Mouse (Mus musculus): ENCODE measurements at regions not wholly inside any gene's neighbourhood (a gene's known extent, or its start where the extent isn't known, plus 50 kb on each side); places are given as distances from the start of the nearest gene placed in this dataset.

DNA sequence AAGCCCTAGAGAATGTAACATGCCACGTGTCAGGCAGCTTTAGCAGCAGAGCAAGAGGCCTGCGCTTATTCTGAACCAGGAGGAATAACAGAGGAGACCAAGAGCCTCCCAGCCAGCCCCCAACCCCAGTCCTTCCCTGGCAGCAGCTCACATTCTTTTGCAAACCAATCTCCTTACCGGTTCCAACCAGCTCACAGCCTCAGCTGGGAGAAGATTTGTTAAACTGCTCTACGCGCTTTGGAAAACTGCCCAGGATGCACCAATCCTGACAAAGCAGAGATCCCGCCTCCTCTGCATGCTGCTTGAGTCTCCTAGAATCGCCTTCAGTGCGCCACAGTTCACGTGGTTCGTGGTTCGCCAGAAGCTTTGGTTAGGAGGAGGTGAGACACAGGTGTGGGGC is 51.8 kb downstream of the Gm9376 start:
- no peak for DNase-seq

DNA sequence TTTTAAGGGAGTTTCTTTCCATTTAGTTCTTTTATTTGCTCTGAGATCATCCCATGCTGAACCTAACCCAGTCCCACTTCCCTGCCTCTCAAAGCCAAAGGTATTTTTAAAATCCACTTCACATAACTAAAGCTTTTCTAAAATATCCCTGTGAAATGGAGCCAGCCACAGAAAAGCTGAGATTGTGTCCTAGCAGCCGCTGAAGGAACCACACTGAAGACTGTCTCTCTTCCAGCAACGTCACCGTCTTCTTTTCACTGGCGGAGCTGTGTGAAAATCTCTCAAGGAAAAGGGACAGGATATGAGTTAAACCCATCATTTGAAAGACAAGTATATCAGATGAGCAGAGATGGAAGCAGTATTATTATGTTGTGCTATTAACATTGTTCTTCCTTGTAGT is 53.3 kb downstream of the Gm9376 start:
- no peak for DNase-seq

DNA sequence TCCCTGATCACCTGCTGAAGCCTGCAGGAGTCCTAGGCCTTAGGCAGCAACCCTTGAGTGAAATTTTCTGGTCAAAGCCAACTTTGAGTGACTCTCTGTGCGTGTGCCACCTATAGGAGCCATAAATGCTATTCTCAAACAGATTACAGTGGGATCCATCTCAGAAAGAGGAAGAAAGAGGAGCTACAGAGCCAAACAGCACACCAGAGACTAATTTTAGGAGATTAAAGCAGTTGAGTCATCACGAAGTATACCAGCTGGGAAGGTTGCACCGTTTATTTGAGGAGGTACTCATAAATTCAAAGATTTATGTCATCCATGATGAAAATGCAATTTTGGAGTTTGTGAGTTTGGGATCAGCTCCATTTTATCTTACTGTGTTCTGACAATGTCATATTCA is 54.3 kb downstream of the Gm9376 start:
- no peak for DNase-seq

DNA sequence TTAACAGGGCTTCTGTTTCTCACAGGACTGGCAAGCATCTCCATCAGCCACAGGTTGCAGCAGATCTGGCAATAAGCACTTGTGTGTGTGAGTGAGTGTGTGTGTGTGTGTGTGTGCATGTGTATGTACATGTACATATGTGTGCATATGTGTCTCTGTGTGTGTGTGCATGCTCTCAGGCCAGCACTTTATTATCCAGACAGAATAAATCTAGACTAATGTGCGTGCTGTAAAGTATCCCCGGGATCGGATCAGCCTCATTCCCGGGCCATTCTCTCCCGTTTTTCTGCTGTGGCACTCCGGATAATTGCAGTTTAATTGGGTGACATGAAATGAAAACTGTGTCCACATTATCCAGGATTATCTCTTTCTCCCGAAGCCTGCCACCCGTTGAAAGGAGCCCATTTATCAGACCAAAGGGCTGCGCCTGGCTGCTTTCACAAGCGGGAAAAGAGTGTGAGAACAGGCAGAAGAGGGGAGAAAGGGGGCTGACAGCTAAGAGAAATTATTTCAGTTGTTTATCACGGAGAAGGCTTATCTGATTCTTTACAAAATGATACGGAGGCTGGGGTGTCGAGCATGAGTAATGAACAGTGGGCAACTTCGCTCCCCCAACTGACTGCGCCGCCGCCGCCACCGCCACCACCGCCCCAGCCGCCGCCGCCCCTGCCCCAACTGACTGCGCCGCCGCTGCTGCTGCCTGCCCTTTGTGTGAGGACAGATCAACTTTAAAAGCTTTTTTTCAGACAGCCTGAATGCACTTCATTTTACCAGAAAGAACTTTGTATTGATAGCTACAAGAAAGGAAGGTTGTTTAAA is 55.5 kb downstream of the Gm9376 start:
- DNase-seq = no peak

DNA sequence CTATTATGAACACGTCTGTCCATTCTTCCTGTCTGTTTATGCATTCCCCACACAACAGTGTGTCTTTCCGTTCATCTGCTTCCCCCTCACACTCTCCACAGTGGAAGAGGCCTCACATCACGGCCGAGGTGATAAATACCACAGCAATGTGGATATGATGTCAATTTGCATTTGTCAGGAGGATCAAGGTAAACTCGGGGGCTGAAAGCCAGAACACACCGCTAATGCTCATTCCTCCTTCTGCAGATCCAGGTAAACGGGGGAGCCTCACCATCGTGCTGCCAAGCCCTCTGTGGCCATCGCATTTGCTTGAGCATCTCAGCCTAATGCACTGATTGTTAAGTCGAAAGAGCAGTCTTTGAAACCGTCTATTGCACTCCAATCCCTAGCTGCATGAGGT is 56.1 kb downstream of the Gm9376 start:
- no peak for DNase-seq

DNA sequence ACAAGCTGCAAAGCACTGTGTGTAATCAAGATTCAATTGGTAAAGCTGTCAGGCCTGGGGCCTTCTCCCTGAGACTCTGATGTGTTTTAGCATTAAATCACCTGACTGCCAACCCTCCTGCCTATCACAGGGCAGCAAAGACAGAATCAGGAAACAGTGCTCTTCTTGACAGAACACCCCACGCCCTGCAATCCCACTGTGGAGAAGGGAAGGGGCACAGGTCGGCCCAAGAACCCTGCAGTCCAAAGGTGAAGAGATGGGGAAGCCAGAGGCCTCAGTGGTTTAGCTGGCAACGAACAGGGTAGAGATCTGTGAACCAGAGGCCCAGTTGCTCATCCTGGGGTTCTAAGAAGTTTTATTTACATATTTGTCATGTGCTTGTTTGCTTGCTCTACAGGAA is 71.3 kb downstream of the Gm9376 start:
- DNase-seq = no peak

DNA sequence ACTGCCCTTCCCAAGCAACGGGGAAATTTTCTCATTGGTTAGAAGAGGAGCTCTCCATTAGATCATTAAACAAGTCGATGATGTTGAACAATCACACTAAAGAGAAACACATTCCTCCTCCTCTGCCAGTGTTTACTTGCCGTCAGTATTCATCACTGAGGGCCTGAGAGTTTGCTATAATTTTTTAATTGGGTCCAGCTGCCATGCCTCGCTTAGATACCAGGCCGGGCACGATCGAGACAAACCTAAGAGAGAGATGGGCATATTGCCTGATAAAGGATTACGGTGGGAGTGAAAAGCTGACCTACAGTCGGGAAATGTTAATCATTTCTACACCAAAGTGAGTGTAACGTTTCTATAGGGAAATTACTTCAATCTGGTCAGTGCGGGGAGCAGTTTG is 96.2 kb downstream of the Gm9376 start:
- peak; percentile 40 for DNase-seq

DNA sequence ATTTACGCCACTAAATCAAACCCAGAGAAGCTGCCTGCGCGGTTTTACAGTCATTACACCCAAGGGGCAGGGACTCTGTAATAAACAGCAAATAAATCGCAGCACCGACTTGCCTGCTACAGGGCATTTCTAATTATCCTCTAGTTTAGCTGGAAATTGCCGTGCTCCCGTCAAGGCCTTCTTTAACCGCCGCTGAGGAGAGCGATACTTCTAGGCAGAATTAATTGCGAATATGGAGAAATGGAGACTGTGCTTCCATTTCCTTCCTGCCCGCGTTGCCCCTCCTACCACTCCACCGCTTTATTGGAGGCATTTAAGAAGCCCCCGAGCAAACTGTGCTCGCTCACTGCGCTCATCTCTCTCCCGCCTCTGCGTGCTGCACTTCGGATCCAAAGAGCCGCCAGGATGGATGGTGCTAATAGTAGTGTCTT is 96.6 kb downstream of the Gm9376 start:
- DNase-seq = peak; percentile 76

DNA sequence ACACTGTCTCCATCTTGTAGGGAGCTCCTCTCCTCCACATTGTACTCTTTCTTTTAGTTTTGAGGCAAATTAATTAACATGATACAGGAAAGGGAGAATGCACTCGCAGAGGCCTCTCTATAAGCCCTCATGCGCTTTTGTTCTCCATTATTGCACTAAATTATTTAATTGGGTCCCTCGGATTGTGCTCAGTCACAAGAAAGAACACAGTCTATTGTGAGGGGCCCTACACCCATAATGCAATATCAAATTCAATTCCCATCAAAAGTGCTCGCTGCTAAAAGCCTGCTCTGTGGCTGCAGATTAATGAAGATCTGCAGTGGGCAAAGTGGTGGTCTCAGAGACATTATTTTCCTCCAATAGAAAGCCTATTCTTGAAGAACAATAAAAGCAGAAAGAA is 99.8 kb downstream of the Gm9376 start:
- no peak for DNase-seq

DNA sequence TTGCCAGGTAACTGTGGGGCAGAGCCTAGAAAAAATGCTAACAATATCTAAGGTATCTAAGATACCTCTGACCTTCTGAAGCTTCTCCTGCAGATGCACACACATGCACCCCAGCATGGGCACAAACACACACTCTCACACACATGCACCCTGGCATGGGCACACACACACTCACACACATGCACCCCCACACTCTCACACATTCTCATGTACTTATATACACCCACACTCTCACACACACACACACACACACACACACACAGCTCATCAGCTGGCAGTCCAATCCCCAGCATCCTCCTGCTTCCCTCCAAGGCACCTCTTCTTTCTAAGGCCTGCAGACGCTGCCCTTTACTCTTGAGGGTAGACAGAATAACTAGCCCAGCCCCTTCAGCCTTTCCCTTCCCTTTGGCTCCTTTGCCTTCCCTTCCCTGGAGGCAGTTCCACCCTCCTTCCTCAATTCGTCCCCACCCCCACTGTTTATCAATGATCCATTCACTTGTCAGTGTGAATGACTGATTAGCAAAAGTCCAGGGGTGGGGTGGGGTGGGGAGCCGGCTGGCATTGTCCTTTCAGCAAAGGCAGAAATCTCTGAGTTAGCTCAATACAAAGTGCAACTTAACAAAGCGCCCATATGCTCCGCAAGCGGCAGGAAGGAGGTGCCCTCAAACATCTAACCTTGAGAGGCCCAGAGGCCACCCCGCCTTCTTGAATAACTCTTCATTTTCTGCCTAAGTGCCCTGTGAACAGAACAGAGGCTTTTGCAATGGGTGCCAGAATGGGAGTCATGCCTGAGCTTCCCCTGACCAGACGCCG is 102.1 kb downstream of the Gm9376 start:
- DNase-seq = peak; percentile 64

DNA sequence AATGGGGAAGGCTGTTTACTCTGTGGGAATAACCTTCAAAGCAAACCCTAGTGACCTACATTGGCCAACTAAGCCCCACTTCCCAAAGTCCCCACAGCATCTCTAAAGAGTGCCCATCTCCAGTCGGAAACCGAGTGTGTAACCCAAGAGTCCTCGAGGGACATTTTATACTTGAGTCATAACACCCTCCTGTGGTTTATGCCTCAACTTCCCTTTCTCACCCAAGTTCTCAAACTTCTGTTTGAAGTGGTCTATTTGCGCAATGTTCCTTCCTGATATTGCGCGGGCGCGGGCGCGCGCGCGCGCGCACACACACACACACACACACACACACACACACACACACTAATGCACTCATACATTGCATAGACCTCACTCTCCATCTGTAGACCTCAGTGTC is 104.6 kb downstream of the Gm9376 start:
- DNase-seq = peak; percentile 39

DNA sequence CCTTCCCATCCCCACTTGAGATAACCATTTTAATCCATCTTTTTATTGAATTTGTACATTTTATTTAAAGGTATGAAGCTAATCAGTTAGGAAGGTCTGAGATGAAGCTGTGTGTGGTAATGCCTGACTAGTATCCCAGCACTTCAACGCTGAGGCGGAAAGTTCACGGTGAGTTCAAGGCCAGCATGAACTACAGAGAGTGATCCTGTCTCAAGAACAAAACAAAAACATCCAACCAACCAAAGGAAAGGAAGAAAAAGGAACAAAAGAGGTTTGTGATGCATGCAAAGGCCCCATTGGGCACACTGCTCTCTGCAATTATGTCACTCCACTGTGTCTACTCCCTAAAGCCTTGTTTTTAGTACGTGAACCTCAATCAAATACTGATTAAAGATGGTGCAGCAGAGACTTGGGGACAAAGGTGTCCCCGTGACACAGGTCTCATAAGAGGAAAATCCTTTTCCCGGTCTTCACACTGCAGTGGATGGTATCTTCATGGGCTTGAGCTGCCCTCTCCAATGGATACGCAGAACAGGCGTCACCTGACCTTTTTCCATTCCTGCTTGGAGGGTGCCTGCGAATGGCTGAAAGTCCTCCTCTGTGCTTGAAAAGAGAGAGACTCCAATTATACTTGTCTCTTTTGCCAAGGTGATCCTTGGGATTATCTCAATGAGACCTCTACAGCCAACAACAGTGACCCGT is 108.2 kb downstream of the Gm9376 start:
- peak; percentile 61 for DNase-seq

DNA sequence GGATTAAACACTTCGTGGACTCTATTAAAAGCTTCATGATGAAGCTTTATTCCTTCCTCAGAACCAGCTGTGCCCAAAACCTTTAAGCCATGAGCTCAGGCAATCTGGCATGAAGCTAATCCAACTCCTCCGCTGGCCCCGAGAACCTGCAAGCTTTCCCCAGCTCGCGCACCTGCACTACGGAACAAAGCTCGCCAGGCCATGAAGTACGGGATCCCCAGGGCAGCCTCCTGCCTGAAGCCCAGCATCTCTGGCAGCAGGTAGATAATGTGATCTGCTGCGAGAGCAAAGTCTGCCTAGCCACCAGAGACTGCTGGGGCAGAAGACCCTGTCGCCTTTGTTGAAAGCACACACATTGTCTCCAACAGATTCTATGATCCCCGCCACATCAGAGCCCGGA is 108.9 kb downstream of the Gm9376 start:
- DNase-seq = peak; percentile 81

DNA sequence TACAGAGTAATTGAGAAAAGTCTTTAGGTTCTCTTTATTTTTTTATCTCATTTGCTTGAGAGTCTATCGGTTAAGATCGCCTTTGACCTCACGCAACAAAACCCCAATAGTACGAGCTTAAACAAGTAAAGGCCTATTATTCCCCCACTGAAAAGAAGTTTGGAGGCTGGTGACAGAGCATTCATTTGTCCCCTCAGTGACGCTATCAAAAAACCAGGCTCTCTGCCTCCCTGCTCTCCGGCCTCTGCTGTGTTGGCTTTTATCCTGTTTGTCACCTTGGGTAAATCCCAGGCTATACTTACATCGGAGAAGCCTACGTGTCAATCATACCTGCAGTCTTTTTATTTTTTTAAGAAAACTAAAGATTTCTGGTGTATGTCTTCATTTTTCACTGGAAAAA is 112.9 kb downstream of the Gm9376 start:
- DNase-seq = no peak

DNA sequence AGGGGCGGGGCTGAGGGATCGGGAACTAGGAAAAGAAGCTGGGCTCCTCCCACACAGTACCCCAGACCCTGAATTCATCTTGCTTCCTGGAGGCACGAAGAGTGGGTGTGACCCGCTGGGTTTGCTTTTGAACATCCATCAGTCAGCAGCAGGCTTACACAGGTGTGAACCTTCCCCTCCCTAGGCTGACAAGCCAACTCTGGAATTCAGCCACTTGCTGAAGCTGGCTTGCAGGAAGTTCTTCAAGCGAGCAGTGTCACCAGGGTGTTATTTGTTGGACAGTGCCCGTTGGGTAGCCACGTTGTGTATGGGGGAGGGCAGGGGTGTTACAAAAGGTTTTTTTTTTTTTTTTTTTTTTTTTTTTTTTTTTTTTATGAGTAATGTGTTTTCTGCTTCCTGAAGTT is 118.8 kb downstream of the Gm9376 start:
- DNase-seq = peak; percentile 75

DNA sequence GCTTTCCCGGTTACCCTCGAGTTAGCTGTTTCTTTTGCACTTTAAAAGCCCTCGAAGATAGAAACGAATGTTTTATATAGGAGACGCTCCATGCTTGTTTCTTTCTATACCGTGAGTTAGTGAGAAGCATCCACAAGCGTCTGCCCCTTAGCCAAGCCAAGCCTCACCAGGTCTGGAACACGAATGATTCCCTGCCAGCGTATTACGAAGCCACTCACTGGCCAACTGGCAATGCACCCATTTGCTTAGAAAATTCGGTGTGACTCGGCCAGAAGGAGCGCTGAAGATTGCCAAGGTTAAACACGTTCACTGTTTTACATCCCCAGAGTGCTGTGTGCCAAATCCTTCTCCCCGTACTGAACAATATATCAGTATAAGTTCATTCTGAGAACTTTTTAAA is 121.3 kb downstream of the Gm9376 start:
- DNase-seq = peak; percentile 28

DNA sequence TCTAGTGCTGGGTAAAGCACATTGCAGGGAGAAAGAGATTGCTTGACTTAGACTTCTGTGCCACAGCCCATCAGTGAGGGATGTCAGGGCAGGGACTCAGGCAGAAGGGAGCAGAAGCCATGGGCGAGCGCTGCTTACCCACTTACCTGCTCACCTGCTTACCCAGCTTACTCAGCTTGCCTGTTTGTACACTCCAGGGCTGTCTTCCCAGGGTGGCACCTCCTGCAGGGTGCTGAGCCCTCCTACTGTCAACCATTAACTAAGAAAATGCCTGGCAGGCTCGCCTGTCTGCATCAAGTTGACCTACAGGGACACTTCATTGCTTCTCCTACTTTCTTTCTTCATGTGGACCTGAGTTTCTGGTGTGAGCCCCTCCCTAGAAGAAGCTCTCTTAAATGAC is 124.0 kb downstream of the Gm9376 start:
- peak; percentile 51 for DNase-seq

DNA sequence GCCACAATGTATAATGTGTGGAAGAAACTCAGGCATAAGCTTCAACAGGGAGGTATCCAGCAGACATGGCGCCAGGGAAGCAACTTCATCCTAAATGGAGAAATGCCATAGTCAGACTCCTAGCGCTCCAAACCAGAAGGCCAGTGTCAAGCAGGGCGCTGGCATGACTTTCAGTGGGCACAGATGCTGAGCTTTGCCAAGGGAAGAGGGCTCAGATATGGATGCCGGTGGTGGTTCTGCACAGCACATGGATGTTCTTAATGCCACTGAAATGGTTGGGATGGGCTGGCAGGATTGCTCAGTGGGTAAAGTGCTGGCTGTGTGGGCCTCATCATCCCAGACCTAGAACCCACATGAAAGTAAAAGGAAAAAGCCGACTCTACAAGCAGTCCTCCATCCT is 124.8 kb downstream of the Gm9376 start:
- DNase-seq = peak; percentile 64

DNA sequence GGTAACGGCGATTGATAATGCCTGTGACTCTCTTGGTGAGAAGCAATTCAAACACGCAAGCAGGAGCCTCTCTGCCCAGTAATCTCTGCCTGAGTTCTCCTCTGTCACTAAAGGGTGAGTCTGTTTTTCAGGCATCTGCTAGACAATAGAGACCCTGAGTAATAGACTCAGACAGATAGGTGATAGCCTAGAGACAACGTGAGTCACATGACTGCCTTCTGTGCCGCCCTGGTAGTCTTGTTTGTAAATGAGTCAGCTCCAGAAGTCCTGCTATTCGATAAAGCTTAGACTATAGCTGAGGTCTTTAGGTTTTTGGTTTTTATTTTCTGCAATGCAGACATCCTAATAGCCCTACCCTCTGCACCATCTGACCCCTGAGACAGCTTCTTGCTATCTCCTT is 126.9 kb downstream of the Gm9376 start:
- no peak for DNase-seq

DNA sequence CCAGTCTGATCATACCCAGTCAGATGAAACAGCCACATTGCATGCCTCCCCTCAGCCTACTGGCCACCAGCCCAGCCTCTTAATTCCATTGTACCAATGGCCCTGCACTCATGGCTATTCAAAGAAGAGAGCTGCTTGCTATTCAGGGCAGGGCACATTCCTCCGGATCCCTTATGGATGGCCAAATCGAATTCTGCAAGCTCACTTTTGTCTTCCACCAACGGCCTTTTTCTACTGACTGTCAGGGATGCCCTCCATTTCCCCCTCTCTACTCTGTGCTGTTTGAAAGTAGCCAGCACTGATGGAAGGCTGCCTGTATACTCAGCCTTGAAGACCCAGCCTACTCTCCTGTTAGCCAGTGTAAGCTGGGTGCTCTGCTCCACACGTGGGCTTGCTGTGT is 147.5 kb downstream of the Gm9376 start:
- peak; percentile 61 for DNase-seq

DNA sequence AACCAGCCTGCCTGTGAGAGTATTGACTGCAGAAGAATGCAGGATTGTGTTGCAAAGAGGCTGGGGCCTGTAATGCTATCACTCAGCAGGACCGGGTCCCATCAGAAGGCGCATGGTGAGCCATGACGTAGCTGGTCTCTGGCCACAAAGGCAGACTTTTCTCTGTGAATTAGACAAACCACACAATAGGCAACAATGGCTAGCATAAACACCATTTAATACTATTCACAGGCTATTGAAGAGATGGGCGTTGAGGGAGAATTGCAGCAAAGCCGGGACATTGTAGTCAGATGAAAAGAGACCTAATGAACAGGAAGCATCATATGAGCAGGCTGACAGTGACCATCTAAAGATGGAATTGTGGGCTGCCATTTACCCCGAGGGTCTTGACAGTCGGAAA is 149.4 kb downstream of the Gm9376 start:
- peak; percentile 53 for DNase-seq

DNA sequence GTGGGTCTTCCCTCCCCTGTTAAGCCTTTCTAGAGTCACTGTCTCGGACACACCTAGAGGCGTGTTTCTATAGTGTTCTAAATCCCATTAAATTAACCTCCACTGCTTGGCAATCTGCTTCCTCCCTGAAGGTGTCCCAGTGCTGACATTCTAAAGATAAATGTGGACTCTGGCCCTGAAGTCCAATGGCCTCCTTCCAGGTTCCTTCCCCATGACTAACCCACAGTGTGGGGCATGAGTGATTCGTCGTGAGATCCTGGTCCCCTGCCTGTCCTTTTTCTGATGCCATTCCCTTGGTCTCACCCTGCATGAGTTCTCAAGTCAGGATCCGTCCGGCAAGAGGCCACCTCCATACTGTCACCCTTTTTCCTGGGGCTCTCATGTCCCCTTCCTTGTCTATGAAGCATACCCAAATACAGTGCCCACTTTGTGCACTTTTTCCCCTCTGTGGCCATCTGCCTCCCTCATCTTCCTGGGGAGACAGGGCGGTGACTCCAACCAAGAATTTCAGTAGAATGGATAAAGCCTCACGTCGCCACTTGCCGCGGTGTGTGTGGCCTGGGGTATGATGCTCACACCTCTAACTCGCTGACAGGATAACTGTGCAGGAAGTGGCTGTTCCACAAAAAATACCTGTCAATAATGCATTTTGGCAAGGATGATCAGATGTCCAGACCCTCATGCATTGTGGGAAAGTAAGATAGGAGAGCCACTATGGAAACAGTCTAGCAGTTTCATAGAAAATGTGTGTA is 152.9 kb downstream of the Gm9376 start:
- DNase-seq = peak; percentile 79
